Mouse (Mus musculus) midbrain, embryonic 12.5 days (tissue): Measurements from ENCODE around the gene Gm10644. TPM values are rescaled to one million over a fixed set of nuclear protein-coding genes. Genes with fewer than 3 reads are reported as not detected.

Experiments
- ATAC-seq: fragments of 200-750 bp; cut with Nextera tagmentation; 2 replicates; pipeline ENCODE4 v1.8.0; 2017; ENCODE audit warnings: low read depth, moderate TSS enrichment, moderate library complexity; ENCODE audit not compliant: low FRiP score
- H3K27ac ChIP-seq: fragments of 300-500 bp; sonication (generic); replicated peaks from 2 replicates; pipeline ENCODE4 v1.5.1; 2016; ENCODE audit warnings: mild to moderate bottlenecking
- H3K27me3 ChIP-seq: fragments of 300-500 bp; sonication (generic); 2 replicates; pipeline ENCODE4 v1.6.1; 2016; ENCODE audit warnings: mild to moderate bottlenecking
- H3K36me3 ChIP-seq: fragments of 300-500 bp; sonication (generic); 2 replicates; pipeline ENCODE4 v1.6.1; 2016
- H3K4me1 ChIP-seq: fragments of 300-500 bp; sonication (generic); 2 replicates; pipeline ENCODE4 v1.6.1; 2016
- H3K4me2 ChIP-seq: fragments of 300-500 bp; sonication (generic); replicated peaks from 2 replicates; pipeline ENCODE4 v1.6.1; 2016; ENCODE audit warnings: mild to moderate bottlenecking, moderate library complexity
- H3K4me3 ChIP-seq: fragments of 300-500 bp; sonication (generic); 2 replicates; pipeline ENCODE4 v1.5.1; 2016; ENCODE audit warnings: mild to moderate bottlenecking
- H3K9ac ChIP-seq: fragments of 300-500 bp; sonication (generic); replicated peaks from 2 replicates; pipeline ENCODE4 v1.6.1; 2016; ENCODE audit warnings: mild to moderate bottlenecking, moderate library complexity
- H3K9me3 ChIP-seq: fragments of 300-500 bp; sonication (generic); 2 replicates; pipeline ENCODE4 v1.6.1; 2016; ENCODE audit warnings: mild to moderate bottlenecking
- WGBS: fragments of 180-500 bp; shearing (Covaris S2); methylation state at CpG from one replicate; pipeline ENCODE4 v1.1.7; 2016; 5-methylcytosine and 5-hydroxymethylcytosine counted together
- polyA plus RNA-seq: library from polyadenylated mRNA; unstranded; fragments of >200 nt; fragmentation: Nextera tagmentation; extraction: Ambion mirVana; gene quantifications from 2 replicates; pipeline ENCODE4 v1.2.1, GENCODE M21; 2016

Gm10644 gene
- polyA plus RNA-seq, 1 experiment from 2014 or later, result 0.88 TPM

DNA sequence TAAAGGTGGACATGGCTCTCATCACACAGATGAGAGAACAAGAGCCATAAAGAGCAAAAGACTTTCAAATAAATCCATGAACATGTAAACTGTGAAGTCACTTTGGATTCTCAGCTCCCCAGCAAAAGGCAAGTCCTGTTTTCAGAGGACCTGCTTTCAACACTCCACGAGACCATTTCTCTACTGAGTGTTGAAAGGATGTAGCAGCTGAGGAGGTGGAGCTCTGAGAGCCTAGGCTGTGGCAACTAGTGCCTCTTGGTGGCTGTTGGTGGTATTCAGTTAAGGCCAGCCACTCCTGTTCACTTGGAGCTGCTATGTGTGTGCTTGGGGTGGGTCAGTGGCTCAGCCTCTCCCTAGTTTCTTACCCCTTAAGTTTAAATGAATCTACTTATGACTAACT, 1.8 kb upstream of the Gm10644 start:
- H3K4me3 ChIP-seq, result peak overlapping the region; percentile 59
- peaks cover 17% of the 10 kb centered on the region for H3K4me1 ChIP-seq
- 43% methylated on average over 1 of the region's 1 CpGs for WGBS
- no peak overlapping the region for H3K27ac ChIP-seq
- ATAC-seq, result no peak
- H3K4me2 ChIP-seq, result peak overlapping the region; percentile 82
- no peaks in the 10 kb centered on the region for H3K36me3 ChIP-seq
- no peaks in the 10 kb centered on the region for H3K9me3 ChIP-seq
- no peaks in the 10 kb centered on the region for H3K27me3 ChIP-seq
- H3K9ac ChIP-seq, result peak overlapping the region; percentile 62

DNA sequence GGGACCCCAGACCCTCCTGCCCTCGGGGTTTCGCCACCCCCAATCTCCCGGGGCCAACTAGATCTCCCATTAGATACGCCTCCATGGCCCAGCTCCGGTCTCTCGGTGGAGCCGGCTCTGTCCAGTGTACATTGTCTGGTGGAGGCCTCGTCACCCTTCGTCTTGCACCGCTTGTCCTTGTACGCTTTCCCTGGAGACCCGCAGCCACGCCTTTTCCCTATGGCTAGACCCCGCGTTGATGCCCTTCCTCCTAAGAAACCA, 883 bp upstream of the Gm10644 start:
- no peak overlapping the region for H3K27ac ChIP-seq
- H3K27me3 ChIP-seq, result no peaks in the 10 kb centered on the region
- H3K9me3 ChIP-seq, result no peaks in the 10 kb centered on the region
- peak overlapping the region; percentile 62 for H3K9ac ChIP-seq
- peaks cover 17% of the 10 kb centered on the region for H3K4me1 ChIP-seq
- H3K36me3 ChIP-seq, result no peaks in the 10 kb centered on the region
- peak overlapping the region; percentile 82 for H3K4me2 ChIP-seq
- peak overlapping the region; percentile 59 for H3K4me3 ChIP-seq
- 2% methylated on average over 15 of the region's 15 CpGs for WGBS
- ATAC-seq, result no peak

GRCm38 (mm10) chr8:83954749-83955105, 278 bp downstream of the Gm10644 start:
- Histone ChIP-seq H3K4me2 (peak overlapping the region; percentile 82), H3K36me3 (no peaks in the 10 kb centered on the region), H3K27me3 (no peaks in the 10 kb centered on the region), H3K4me1 (peaks cover 17% of the 10 kb centered on the region), H3K9me3 (no peaks in the 10 kb centered on the region), H3K27ac (0 out of 2 replicates have a peak overlapping the region, but pooled peaks have one; percentile 11), H3K9ac (no peak overlapping the region; the same call in 1 of the 2 replicates), H3K4me3 (peak overlapping the region; percentile 59)
- no peak for ATAC-seq
- WGBS, result 2% methylated on average over 14 of the region's 14 CpGs

DNA sequence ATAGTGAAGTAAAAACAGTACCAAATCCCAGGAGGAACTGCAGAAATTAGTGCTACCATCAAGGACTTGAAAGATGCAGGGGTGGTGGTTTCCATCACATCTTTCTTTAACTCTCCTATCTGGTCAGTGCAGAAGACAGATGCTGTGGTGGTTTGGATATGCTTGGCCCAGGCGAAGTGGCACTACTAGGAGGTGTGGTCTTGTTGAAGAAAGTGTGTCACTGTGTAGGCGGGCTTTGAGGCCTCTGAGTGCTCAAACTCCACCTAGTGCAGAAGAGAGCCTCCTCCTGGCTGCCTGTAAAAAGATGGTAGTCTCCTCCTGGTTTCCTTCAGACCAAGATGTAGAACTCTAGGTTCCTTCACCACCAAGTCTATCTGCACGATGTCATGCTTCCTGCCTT, 9.5 kb downstream of the Gm10644 start:
- Histone ChIP-seq H3K36me3 (no peaks in the 10 kb centered on the region), H3K4me3 (no peak overlapping the region), H3K4me2 (no peak overlapping the region), H3K4me1 (no peaks in the 10 kb centered on the region), H3K9ac (no peak overlapping the region), H3K27ac (no peak overlapping the region), H3K9me3 (no peaks in the 10 kb centered on the region), H3K27me3 (no peaks in the 10 kb centered on the region)
- ATAC-seq, result no peak
- WGBS, result 74% methylated on average over 3 of the region's 3 CpGs

- H3K4me2 ChIP-seq, result no peak overlapping the region
- ATAC-seq, result no peak
- H3K36me3 ChIP-seq, result peaks cover 24% of the 10 kb centered on the region
- H3K9ac ChIP-seq, result no peak overlapping the region
- H3K4me1 ChIP-seq, result no peaks in the 10 kb centered on the region
- H3K27ac ChIP-seq, result no peak overlapping the region
- H3K9me3 ChIP-seq, result no peaks in the 10 kb centered on the region
- WGBS, result 76% methylated on average over 1 of the region's 1 CpGs
- no peaks in the 10 kb centered on the region for H3K27me3 ChIP-seq
- no peak overlapping the region for H3K4me3 ChIP-seq
These were observed 12.6 kb downstream of the Gm10644 start for GRCm38 (mm10) chr8:83942446-83942845.

GRCm38 (mm10) chr8:83941066-83941677, 13.8 kb downstream of the Gm10644 start:
- Histone ChIP-seq H3K36me3 (peaks cover 36% of the 10 kb centered on the region), H3K9me3 (no peaks in the 10 kb centered on the region), H3K9ac (no peak overlapping the region), H3K27me3 (no peaks in the 10 kb centered on the region), H3K27ac (no peak overlapping the region), H3K4me1 (no peaks in the 10 kb centered on the region), H3K4me3 (no peak overlapping the region), H3K4me2 (no peak overlapping the region)
- 78% methylated on average over 6 of the region's 6 CpGs for WGBS
- ATAC-seq, result no peak

DNA sequence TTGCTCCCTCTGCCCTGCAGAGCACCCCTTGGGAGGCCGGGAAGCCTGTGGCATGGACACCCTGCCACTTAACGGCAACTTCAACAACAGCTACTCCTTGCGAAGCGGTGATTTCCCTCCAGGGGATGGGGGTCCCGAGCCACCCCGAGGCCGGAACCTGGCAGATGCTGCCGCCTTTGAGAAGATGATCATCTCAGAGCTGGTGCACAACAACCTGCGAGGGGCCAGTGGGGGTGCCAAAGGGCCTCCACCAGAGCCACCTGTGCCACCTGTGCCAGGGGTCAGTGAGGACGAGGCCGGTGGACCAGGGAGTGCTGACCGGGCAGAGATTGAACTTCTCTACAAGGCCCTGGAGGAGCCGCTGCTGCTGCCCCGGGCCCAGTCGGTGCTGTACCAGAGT, 16.7 kb downstream of the Gm10644 start:
- 93% methylated on average over 15 of the region's 15 CpGs for WGBS
- Histone ChIP-seq H3K27ac (no peak overlapping the region), H3K4me2 (no peak overlapping the region), H3K9me3 (no peaks in the 10 kb centered on the region), H3K4me1 (no peaks in the 10 kb centered on the region), H3K9ac (no peak overlapping the region), H3K4me3 (no peak overlapping the region), H3K27me3 (no peaks in the 10 kb centered on the region), H3K36me3 (peaks cover 65% of the 10 kb centered on the region)
- ATAC-seq, result no peak

DNA sequence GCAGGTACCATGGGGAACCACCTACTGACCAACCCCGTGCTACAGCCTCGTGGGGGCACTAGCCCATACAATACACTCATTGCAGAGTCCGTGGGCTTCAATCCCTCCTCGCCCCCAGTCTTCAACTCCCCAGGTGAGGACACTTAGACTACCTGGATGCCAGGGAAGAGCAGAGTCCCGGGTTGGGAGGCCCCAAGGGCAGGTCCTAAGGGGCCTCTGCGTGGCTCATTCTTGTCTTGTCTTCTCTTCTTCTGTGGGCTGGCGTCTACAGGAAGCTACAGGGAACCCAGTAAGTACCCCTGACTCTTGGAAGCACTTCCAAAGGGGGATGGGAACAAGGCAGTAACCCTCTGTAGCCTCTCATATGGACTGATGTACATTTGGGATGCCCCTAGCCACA, 17.4 kb downstream of the Gm10644 start:
- Histone ChIP-seq H3K27me3 (no peaks in the 10 kb centered on the region), H3K4me2 (no peak overlapping the region), H3K4me3 (no peak overlapping the region), H3K27ac (no peak overlapping the region), H3K9me3 (no peaks in the 10 kb centered on the region), H3K4me1 (no peaks in the 10 kb centered on the region), H3K36me3 (peaks cover 72% of the 10 kb centered on the region), H3K9ac (no peak overlapping the region)
- no peak for ATAC-seq
- WGBS, result 90% methylated on average over 7 of the region's 7 CpGs

DNA sequence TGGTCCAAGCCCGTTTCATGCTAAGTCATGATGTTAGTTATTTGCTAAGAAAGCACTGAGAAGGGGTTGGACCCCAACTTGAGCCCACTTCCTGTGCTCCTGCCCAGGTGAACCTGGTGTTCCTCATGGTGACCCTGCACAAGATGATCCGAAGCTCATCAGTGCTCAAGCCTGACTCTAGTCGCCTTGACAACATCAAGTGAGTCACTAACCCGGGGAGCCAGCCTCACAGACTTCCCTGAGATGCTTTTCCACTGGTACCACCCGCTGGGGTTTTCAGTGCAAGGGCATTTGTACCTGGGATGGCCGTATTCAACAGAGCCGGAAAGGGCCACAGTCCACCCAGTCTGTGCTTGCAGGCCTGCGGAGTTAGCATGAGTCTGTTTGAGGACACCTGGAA, 19.6 kb downstream of the Gm10644 start:
- Histone ChIP-seq H3K27me3 (no peaks in the 10 kb centered on the region), H3K9me3 (no peaks in the 10 kb centered on the region), H3K4me2 (no peak overlapping the region), H3K4me3 (no peak overlapping the region), H3K9ac (no peak overlapping the region), H3K36me3 (peaks cover 94% of the 10 kb centered on the region), H3K27ac (no peak overlapping the region), H3K4me1 (no peaks in the 10 kb centered on the region)
- 95% methylated on average over 8 of the region's 8 CpGs for WGBS
- no peak for ATAC-seq

DNA sequence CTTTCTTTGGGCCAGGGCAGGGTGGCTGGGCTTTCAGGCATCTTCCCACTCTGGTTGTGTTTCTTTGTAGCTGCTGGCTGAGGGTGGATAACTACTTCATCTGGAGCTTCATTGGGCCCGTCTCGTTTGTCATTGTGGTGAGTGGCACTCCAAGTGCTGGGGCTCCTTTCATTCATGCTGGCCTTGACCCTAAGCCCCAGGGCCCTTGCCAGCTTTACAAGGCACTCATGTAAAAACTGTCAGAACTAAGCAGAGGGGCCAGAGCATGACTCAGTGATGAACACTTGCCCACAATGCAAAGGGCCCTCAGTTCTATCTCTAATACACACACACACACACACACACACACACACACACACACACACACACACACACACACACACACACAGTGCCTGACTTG, 20.0 kb downstream of the Gm10644 start:
- H3K4me1 ChIP-seq, result no peaks in the 10 kb centered on the region
- ATAC-seq, result no peak
- H3K36me3 ChIP-seq, result peaks cover 96% of the 10 kb centered on the region
- no peaks in the 10 kb centered on the region for H3K9me3 ChIP-seq
- no peak overlapping the region for H3K4me2 ChIP-seq
- H3K9ac ChIP-seq, result no peak overlapping the region
- H3K4me3 ChIP-seq, result no peak overlapping the region
- no peaks in the 10 kb centered on the region for H3K27me3 ChIP-seq
- H3K27ac ChIP-seq, result no peak overlapping the region
- 78% methylated on average over 2 of the region's 2 CpGs for WGBS

GRCm38 (mm10) chr8:83934222-83934621, 20.8 kb downstream of the Gm10644 start:
- H3K27ac ChIP-seq, result no peak overlapping the region
- H3K9ac ChIP-seq, result no peak overlapping the region
- ATAC-seq, result no peak
- H3K9me3 ChIP-seq, result no peaks in the 10 kb centered on the region
- no peak overlapping the region for H3K4me3 ChIP-seq
- no peak overlapping the region for H3K4me2 ChIP-seq
- peaks cover 100% of the 10 kb centered on the region for H3K36me3 ChIP-seq
- no peaks in the 10 kb centered on the region for H3K4me1 ChIP-seq
- WGBS, result 95% methylated on average over 5 of the region's 5 CpGs
- H3K27me3 ChIP-seq, result no peaks in the 10 kb centered on the region

GRCm38 (mm10) chr8:83926266-83926665, 28.7 kb downstream of the Gm10644 start:
- Histone ChIP-seq H3K4me1 (no peaks in the 10 kb centered on the region), H3K27me3 (no peaks in the 10 kb centered on the region), H3K9me3 (no peaks in the 10 kb centered on the region), H3K36me3 (peaks cover 84% of the 10 kb centered on the region), H3K27ac (no peak overlapping the region), H3K4me2 (no peak overlapping the region), H3K4me3 (no peak overlapping the region), H3K9ac (no peak overlapping the region)
- no peak for ATAC-seq
- WGBS, result 76% methylated on average over 7 of the region's 7 CpGs

GRCm38 (mm10) chr8:83924585-83924984, 30.4 kb downstream of the Gm10644 start:
- H3K4me1 ChIP-seq, result no peaks in the 10 kb centered on the region
- no peak overlapping the region for H3K4me3 ChIP-seq
- WGBS, result 93% methylated on average over 5 of the region's 5 CpGs
- H3K27me3 ChIP-seq, result no peaks in the 10 kb centered on the region
- peaks cover 80% of the 10 kb centered on the region for H3K36me3 ChIP-seq
- H3K27ac ChIP-seq, result no peak overlapping the region
- no peaks in the 10 kb centered on the region for H3K9me3 ChIP-seq
- no peak overlapping the region for H3K9ac ChIP-seq
- ATAC-seq, result no peak
- no peak overlapping the region for H3K4me2 ChIP-seq
